In genomic region chr16:78575852-78576477, GRCm38 (mm10) we compare ENCODE assay signal across 8 mouse cellular contexts. TPM values are rescaled to one million over a fixed set of nuclear protein-coding genes. Genes with fewer than 3 reads are reported as not detected.
DNase-seq lines count a peak whose midpoint lies in the region; ATAC-seq lines count a peak whose summit lies in the region.

No protein-coding gene starts in this region.

- H3K36me3 ChIP-seq in erythroblast, embryonic 14.5 days (ENCODE audit: control insufficient read depth) = no peaks in the 10 kb centered on the region
- no peaks in the 10 kb centered on the region; the same call in 1 of the 2 replicates for H3K36me3 ChIP-seq in limb, embryonic 11.5 days (ENCODE audit: control insufficient read depth, insufficient read depth, low read length)

- intact Hi-C loops in gastrocnemius, postnatal 14 days (cut with DNase I; ENCODE audit: low total_unique reads) = no loop called here

- peak overlapping the region; percentile 95 for H3K9ac ChIP-seq in limb, embryonic 11.5 days (ENCODE audit: low read length)

- no peaks in the 10 kb centered on the region for H3K27me3 ChIP-seq in erythroblast, embryonic 14.5 days (ENCODE audit: control insufficient read depth)
- H3K27me3 ChIP-seq in limb, embryonic 11.5 days (ENCODE audit: control insufficient read depth, insufficient read depth, low read length) = no peaks in the 10 kb centered on the region

- no peaks in the 10 kb centered on the region for H3K9me3 ChIP-seq in erythroblast, embryonic 14.5 days (ENCODE audit: control insufficient read depth, low read length)
- H3K9me3 ChIP-seq in limb, embryonic 11.5 days (ENCODE audit: control insufficient read depth, low read length) = no peaks in the 10 kb centered on the region

- H3K27ac ChIP-seq in brown adipose tissue, adult 24 weeks (replicated peaks; ENCODE audit: low read depth, low read length) = peak overlapping the region; percentile 91
- peak overlapping the region; percentile 84 for H3K27ac ChIP-seq in limb, embryonic 11.5 days (replicated peaks; ENCODE audit: low read depth, low read length)

- H3K4me3 ChIP-seq in erythroblast, embryonic 14.5 days (replicated peaks) = peak overlapping the region; percentile 74
- peak overlapping the region; percentile 97 for H3K4me3 ChIP-seq in brown adipose tissue, adult 24 weeks (ENCODE audit: insufficient read depth, low read depth, low read length)
- H3K4me3 ChIP-seq in limb, embryonic 11.5 days (ENCODE audit: low read depth, low read length) = peak overlapping the region; percentile 79

- 0% methylated on average over 41 of the region's 41 CpGs for WGBS in limb, embryonic 11.5 days

- no peak for ATAC-seq in erythroblast, adult 5-6 weeks (replicated peaks; ENCODE audit: low FRiP score, poor library complexity, severe bottlenecking)
- ATAC-seq in limb, embryonic 11.5 days (ENCODE audit: insufficient number of reproducible peaks, low FRiP score, low TSS enrichment, low read depth) = peak; percentile 69

- peaks cover 21% of the 10 kb centered on the region for H3K4me1 ChIP-seq in erythroblast, embryonic 14.5 days (ENCODE audit: control insufficient read depth)
- H3K4me1 ChIP-seq in brown adipose tissue, adult 24 weeks (ENCODE audit: control insufficient read depth, insufficient read depth, insufficient read length, low read length) = 0 out of 2 replicates have a peak, but pooled peaks cover 2% of the 10 kb centered on the region
- peaks cover 9% of the 10 kb centered on the region; the same call in 1 of the 2 replicates for H3K4me1 ChIP-seq in limb, embryonic 11.5 days (ENCODE audit: control insufficient read depth, insufficient read depth, low read length)

- DNase-seq in 416B (ENCODE audit: low read depth) = peak; percentile 73
- DNase-seq in gastrocnemius, postnatal 14 days = peak; percentile 71
- peak; percentile 81 for DNase-seq in limb, embryonic 11.5 days (ENCODE audit: low spot score)
- peak; percentile 66 for DNase-seq in mesoderm, embryonic 11.5 days (ENCODE audit: low read depth, low spot score)
- DNase-seq in testis, postnatal 14 days (ENCODE audit: low spot score) = peak; percentile 57

- peak overlapping the region; percentile 56 for H3K4me2 ChIP-seq in limb, embryonic 11.5 days (ENCODE audit: low read depth, severe bottlenecking)

RNA-seq across cellular contexts. Expression of gene D16Ertd472e, which starts 0.5 kb away (rescaled TPM):
- polyA plus RNA-seq in erythroblast, embryonic 14.5 days (2012) = 0.10 and 0.25 TPM in 2 replicates
- total RNA-seq in erythroblast, adult 5-6 weeks (2015; ENCODE audit: low replicate concordance) = 6.7 and 9.4 TPM in 2 replicates
- total RNA-seq in erythroblast, adult 5-6 weeks (2017; ENCODE audit: low replicate concordance) = 2.5 TPM in 2 replicates
- 7.2 and 9.4 TPM in 2 replicates for polyA plus RNA-seq in brown adipose tissue, adult 24 weeks (2012; ENCODE audit: insufficient read depth, insufficient read length, missing spikeins)
- total RNA-seq in gastrocnemius, postnatal 14 days (2021) = 1 to 10 TPM; 4.6 to 4.8 TPM
- 23.8 and 30.1 TPM in 2 replicates for polyA plus RNA-seq in limb, embryonic 11.5 days (2014; fragmentation: Nextera tagmentation; extraction: Ambion mirVana)
